Mouse (Mus musculus) leukemia stem cell, adult 10-12 weeks (primary cell): ENCODE measurements around the gene Gtf2h1. TPM values are rescaled to one million over a fixed set of nuclear protein-coding genes. Genes with fewer than 3 reads are reported as not detected.

Experiments
- polyA plus RNA-seq: library from polyadenylated mRNA; stranded (reverse); fragments of >175 nt; gene quantifications from 2 replicates; pipeline ENCODE4 v1.2.3, GENCODE M21; 2012; ENCODE audit warnings: low replicate concordance

The Gtf2h1 gene
- 68.6 and 85.3 TPM in 2 replicates for polyA plus RNA-seq

GRCm38 (mm10) chr7:46795287-46796205 is at the start of gene Gtf2h1, which contains the start of gene Hps5:
Gene Gtf2h1, plus strand, starts transcription at chr7:46796103.
Gene Hps5, minus strand, starts transcription at chr7:46796064.

DNA sequence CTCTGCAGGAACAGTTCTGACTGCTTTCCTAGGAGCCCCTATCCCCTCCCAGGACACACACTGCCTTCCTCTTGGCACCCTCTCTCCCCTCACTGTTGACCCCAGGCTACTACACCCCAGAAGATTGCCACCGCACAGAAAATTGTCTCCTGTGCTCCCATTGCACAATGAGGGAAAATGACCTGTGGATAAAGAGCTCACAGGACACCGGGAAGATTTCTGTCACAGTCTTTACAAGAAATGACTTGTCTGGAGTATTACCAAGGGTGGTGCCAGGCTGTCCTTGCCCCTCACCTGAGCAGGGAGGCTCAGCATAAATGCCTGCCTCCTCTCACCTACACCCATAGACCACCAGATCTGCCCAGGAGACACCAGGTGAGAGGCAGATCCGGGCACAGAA is 44.4 kb upstream of the Gtf2h1 start, which contains the start of gene Saa2:
Gene Saa2, plus strand, starts transcription at position 301 of the 400 bp plus-strand sequence.

DNA sequence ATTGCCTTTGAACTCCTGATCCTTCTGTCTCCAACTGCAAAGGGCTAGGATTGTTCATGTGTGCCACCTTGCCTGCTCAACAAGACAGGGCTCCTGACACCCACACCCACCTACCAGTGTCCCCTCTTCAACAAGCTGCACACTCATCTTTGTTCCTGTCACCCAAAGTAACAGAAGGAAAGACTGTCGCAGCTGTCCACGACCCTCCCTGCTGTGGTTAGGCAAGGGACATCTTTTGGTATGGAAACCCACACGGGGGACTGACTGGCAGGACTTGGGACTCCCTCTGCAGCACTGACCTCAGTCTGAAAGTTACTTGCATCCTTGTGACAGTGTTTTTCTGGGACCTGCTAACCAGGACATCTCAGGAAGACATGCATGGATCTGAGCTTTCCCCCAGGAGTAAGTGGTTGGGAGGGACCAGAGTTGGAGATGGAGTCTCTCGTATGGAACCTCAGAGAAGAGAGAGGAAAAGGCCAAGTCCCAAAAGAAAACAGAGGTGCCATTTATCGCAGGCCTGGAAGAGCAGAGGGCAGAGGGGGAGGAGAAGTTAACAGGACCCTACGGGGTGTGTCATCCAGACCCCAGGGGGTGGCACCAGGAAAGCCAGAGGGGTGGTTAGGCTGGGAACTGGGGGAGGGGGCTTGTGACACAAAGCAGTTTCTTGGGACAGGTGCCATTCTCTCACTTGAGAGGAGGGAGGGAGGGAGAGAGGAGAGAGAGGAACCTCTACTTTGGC is 45.1 kb downstream of the Gtf2h1 start, which contains the start of gene Ldha:
Gene Ldha, plus strand, starts transcription at position 689 of the 739 bp plus-strand sequence.

GRCm38 (mm10) chr7:46860996-46861395 is 65.1 kb downstream of the Gtf2h1 start, which contains the start of gene Ldhc:
Gene Ldhc, plus strand, starts transcription at chr7:46861203.

Other genes with a start within 250 kb of the Gtf2h1 start
- 0.42 and 1.4 TPM in 2 replicates for gene Sergef, start 156.3 kb upstream of the Gtf2h1 start, polyA plus RNA-seq
- not detected in 2 replicates for gene Tph1, start 123.6 kb upstream of the Gtf2h1 start, polyA plus RNA-seq
- 1.8 and 1.9 TPM in 2 replicates for gene Saal1, start 85.4 kb upstream of the Gtf2h1 start, polyA plus RNA-seq
- 0.73 and 3.0 TPM in 2 replicates for gene Saa3, start 80.4 kb upstream of the Gtf2h1 start, polyA plus RNA-seq
- not detected in 2 replicates for gene Saa4, start 63.5 kb upstream of the Gtf2h1 start, polyA plus RNA-seq
- not detected in 2 replicates for gene Saa1, start 53.1 kb upstream of the Gtf2h1 start, polyA plus RNA-seq
- gene Saa2, start 44.3 kb upstream of the Gtf2h1 start, polyA plus RNA-seq = not detected in 2 replicates
- gene Hps5, start within 50 bp of the Gtf2h1 start, polyA plus RNA-seq = 2.7 and 3.8 TPM in 2 replicates
- gene Ldha, start 45.4 kb downstream of the Gtf2h1 start, polyA plus RNA-seq = 247 and 414 TPM in 2 replicates
- not detected in 2 replicates for gene Ldhc, start 65.1 kb downstream of the Gtf2h1 start, polyA plus RNA-seq
- 24.5 and 36.4 TPM in 2 replicates for gene Tsg101, start 123.9 kb downstream of the Gtf2h1 start, polyA plus RNA-seq
- gene Uevld, start 162.4 kb downstream of the Gtf2h1 start, polyA plus RNA-seq = 0.07 and 0.54 TPM in 2 replicates
- gene Gm9999, start 187.5 kb downstream of the Gtf2h1 start, polyA plus RNA-seq = not detected in 2 replicates
- 3.5 and 10.0 TPM in 2 replicates for gene Spty2d1, start 212.3 kb downstream of the Gtf2h1 start, polyA plus RNA-seq